Mouse (Mus musculus) brain, embryonic 14.5 days (tissue): ENCODE results near the gene Syne1. TPM values are rescaled to one million over a fixed set of nuclear protein-coding genes. Genes with fewer than 3 reads are reported as not detected.

Experiments used
- DNase-seq: peaks from one replicate; pipeline ENCODE4 v3.0.0-alpha.2; 2011; ENCODE audit warnings: low read depth
- CTCF ChIP-seq: fragments of 200-500 bp; IDR thresholded peaks from 2 replicates; pipeline ENCODE4 v1.5.1; 2012; ENCODE audit warnings: inconsistent platforms, mild to moderate bottlenecking, moderate library complexity, borderline replicate concordance; ENCODE audit not compliant: insufficient read depth, insufficient read length; ENCODE audit errors: extremely low read depth
- POLR2A ChIP-seq: fragments of 200-500 bp; IDR thresholded peaks from 2 replicates; pipeline ENCODE4 v1.6.1; 2012; ENCODE audit warnings: mild to moderate bottlenecking, inconsistent platforms, borderline replicate concordance; ENCODE audit not compliant: poor library complexity, insufficient read depth, insufficient read length, severe bottlenecking; ENCODE audit errors: extremely low read depth
- polyA plus RNA-seq: library from polyadenylated mRNA; depleted of rRNA; stranded (reverse); fragments of >200 nt; gene quantifications from 2 replicates; pipeline ENCODE4 v1.2.3, GENCODE M21; 2012; rRNA removed

Syne1 gene
- polyA plus RNA-seq: 9.0 and 20.4 TPM in 2 replicates

- TF ChIP-seq CTCF (no peak), POLR2A (no peak)
- DNase-seq: peak; percentile 2
Observed at GRCm38 (mm10) chr10:5551382-5551781, at the start of gene Syne1. Gene Syne1, minus strand, starts transcription at chr10:5551482.

- TF ChIP-seq POLR2A: no peak
- TF ChIP-seq CTCF: peak; percentile 48
- peak; percentile 84 for DNase-seq
Observed at GRCm38 (mm10) chr10:5600123-5600522, 48.8 kb upstream of the Syne1 start.

GRCm38 (mm10) chr10:5596559-5596958 lies 45.3 kb upstream of the Syne1 start:
- TF ChIP-seq POLR2A (no peak), CTCF (no peak)
- DNase-seq: no peak

- no peak for TF ChIP-seq POLR2A
- no peak for TF ChIP-seq CTCF
- DNase-seq: no peak
Observed at GRCm38 (mm10) chr10:5594457-5594856, 43.2 kb upstream of the Syne1 start.

GRCm38 (mm10) chr10:5593464-5593863 lies 42.2 kb upstream of the Syne1 start, which contains the start of gene Myct1:
Gene Myct1, plus strand, starts transcription at chr10:5593775.
- no peak for DNase-seq
- TF ChIP-seq CTCF (no peak), POLR2A (no peak)

GRCm38 (mm10) chr10:5591996-5592395 lies 40.7 kb upstream of the Syne1 start:
- DNase-seq: no peak
- TF ChIP-seq CTCF (no peak), POLR2A (no peak)

- DNase-seq: no peak
- TF ChIP-seq CTCF (no peak), POLR2A (no peak)
Observed at GRCm38 (mm10) chr10:5591061-5591460, 39.8 kb upstream of the Syne1 start.

GRCm38 (mm10) chr10:5573328-5573727 lies 22.0 kb upstream of the Syne1 start:
- no peak for DNase-seq
- TF ChIP-seq CTCF: no peak; the same call in 1 of the 2 replicates

GRCm38 (mm10) chr10:5571332-5571731 lies 20.1 kb upstream of the Syne1 start:
- no peak for DNase-seq

GRCm38 (mm10) chr10:5570059-5570458 lies 18.8 kb upstream of the Syne1 start:
- DNase-seq: no peak
- TF ChIP-seq POLR2A (no peak), CTCF (no peak)

More at GRCm38 (mm10) chr10:5571332-5571731, 20.1 kb upstream of the Syne1 start:
- no peak for TF ChIP-seq POLR2A
- no peak for TF ChIP-seq CTCF

- no peak for DNase-seq
- TF ChIP-seq CTCF (no peak), POLR2A (no peak)
Observed at GRCm38 (mm10) chr10:5568991-5569390, 17.7 kb upstream of the Syne1 start.

- TF ChIP-seq POLR2A (no peak), CTCF (no peak)
- DNase-seq: no peak
Observed at GRCm38 (mm10) chr10:5561706-5562105, 10.4 kb upstream of the Syne1 start.

GRCm38 (mm10) chr10:5560526-5560925 lies 9.2 kb upstream of the Syne1 start:
- TF ChIP-seq POLR2A: no peak
- no peak for TF ChIP-seq CTCF
- no peak for DNase-seq

- TF ChIP-seq CTCF (no peak), POLR2A (no peak)
- no peak for DNase-seq
Observed at GRCm38 (mm10) chr10:5558808-5559207, 7.5 kb upstream of the Syne1 start.
